Mouse (Mus musculus) liver, embryonic 12.5 days (tissue): Measurements from ENCODE around the gene Fam228b. TPM values are rescaled to one million over a fixed set of nuclear protein-coding genes. Genes with fewer than 3 reads are reported as not detected.

Source experiments
- ATAC-seq: fragments of 200-750 bp; cut with Nextera tagmentation; 2 replicates; pipeline ENCODE4 v1.8.0; 2017; ENCODE audit warnings: moderate number of reproducible peaks, mild to moderate bottlenecking, moderate library complexity
- H3K27ac ChIP-seq: fragments of 300-500 bp; sonication (generic); 2 replicates; pipeline ENCODE4 v1.5.1; 2016; ENCODE audit warnings: mild to moderate bottlenecking
- H3K27me3 ChIP-seq: fragments of 300-500 bp; sonication (generic); replicated peaks from 2 replicates; pipeline ENCODE4 v1.6.1; 2016; ENCODE audit warnings: mild to moderate bottlenecking, moderate library complexity
- H3K36me3 ChIP-seq: fragments of 300-500 bp; sonication (generic); 2 replicates; pipeline ENCODE4 v1.6.1; 2016; ENCODE audit warnings: mild to moderate bottlenecking, moderate library complexity
- H3K4me1 ChIP-seq: fragments of 300-500 bp; sonication (generic); 2 replicates; pipeline ENCODE4 v1.6.1; 2016
- H3K4me2 ChIP-seq: fragments of 300-500 bp; sonication (generic); 2 replicates; pipeline ENCODE4 v1.6.1; 2016; ENCODE audit warnings: mild to moderate bottlenecking, moderate library complexity
- H3K4me3 ChIP-seq: fragments of 300-500 bp; sonication (generic); 2 replicates; pipeline ENCODE4 v1.5.1; 2016; ENCODE audit warnings: mild to moderate bottlenecking, moderate library complexity
- H3K9ac ChIP-seq: fragments of 300-500 bp; sonication (generic); 2 replicates; pipeline ENCODE4 v1.6.1; 2016; ENCODE audit warnings: mild to moderate bottlenecking, moderate library complexity
- H3K9me3 ChIP-seq: fragments of 300-500 bp; sonication (generic); replicated peaks from 2 replicates; pipeline ENCODE4 v1.6.1; 2016; ENCODE audit warnings: mild to moderate bottlenecking, moderate library complexity
- WGBS: fragments of 180-500 bp; shearing (Covaris S2); methylation state at CpG from one replicate; pipeline ENCODE4 v1.1.7; 2016; ENCODE audit not compliant: insufficient replicate concordance; 5-methylcytosine and 5-hydroxymethylcytosine counted together
- polyA plus RNA-seq: library from polyadenylated mRNA; unstranded; fragments of >200 nt; fragmentation: Nextera tagmentation; extraction: Ambion mirVana; gene quantifications from 2 replicates; pipeline ENCODE4 v1.2.1, GENCODE M21; 2016

Gene Fam228b
- polyA plus RNA-seq, 1 experiment from 2014 or later = 0.93 TPM

DNA sequence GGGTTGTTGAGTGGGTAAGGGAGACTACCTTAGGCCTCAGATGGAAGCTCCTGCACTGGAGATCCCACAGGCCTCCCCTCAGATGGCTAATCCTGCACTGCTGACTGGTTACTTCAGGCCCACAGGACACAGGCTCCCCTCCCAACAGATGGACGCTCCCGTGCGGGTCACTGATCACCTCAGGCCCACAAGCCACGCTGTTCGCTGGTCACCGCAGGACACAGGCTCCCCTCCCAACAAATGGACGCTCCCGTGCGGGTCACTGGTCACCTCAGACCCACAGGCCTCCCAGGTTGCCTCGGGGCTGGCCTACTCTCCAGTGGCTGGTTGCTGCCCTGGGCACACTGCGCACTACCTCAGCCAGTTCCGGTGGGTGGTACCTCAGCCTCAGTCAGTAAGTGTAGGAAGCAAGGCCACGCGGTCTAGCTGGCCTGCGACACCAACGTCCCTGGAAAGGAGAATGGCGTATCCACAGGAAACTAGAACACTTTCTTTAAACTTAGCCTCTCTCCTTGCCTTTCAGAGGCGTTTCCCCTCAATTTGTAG is 31.0 kb downstream of the Fam228b start, which contains the start of gene Fam228a:
Gene Fam228a (minus strand): TSS at position 400 of the 546 bp plus-strand sequence.
- H3K4me2 ChIP-seq = no peak within 1 kb of the TSS
- H3K27me3 ChIP-seq = peaks cover 11% of the 10 kb centered on the region; the same call in 1 of the 2 replicates
- H3K9ac ChIP-seq = no peak within 1 kb of the TSS
- no peaks in the 10 kb centered on the region for H3K4me1 ChIP-seq
- 87% methylated on average over 18 of the region's 18 CpGs for WGBS
- H3K27ac ChIP-seq = no peak within 1 kb of the TSS
- no peaks in the 10 kb centered on the region for H3K9me3 ChIP-seq
- peak; percentile 15; the same call in 1 of the 2 replicates for ATAC-seq
- no peaks in the 10 kb centered on the region for H3K36me3 ChIP-seq
- no peak within 1 kb of the TSS for H3K4me3 ChIP-seq

DNA sequence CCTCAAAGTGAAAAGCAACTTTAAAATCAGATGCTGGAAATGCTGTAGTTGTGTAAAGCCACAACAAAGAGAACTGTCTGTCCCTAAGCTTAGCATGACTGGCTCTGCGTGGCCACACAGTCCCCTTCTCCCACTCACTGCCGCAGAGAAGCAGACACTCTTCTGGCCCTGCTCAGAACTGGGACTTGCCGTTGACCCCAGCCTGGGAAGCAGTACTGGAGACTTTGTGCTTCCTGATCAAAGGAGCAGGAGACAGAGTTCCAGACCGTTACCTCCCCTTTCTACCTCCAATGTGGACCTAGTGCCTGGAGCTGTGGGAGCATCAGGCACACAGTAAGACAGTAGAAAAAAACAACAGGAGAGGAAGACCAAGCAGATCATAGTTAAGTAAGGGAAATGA is 36.7 kb downstream of the Fam228b start:
- Histone ChIP-seq H3K36me3 (no peaks in the 10 kb centered on the region), H3K4me1 (no peaks in the 10 kb centered on the region), H3K27ac (no peak overlapping the region), H3K4me3 (no peak overlapping the region), H3K4me2 (no peak overlapping the region), H3K9ac (no peak overlapping the region), H3K27me3 (peaks cover 11% of the 10 kb centered on the region; the same call in 1 of the 2 replicates), H3K9me3 (no peaks in the 10 kb centered on the region)
- 65% methylated on average over 4 of the region's 4 CpGs for WGBS
- no peak for ATAC-seq

DNA sequence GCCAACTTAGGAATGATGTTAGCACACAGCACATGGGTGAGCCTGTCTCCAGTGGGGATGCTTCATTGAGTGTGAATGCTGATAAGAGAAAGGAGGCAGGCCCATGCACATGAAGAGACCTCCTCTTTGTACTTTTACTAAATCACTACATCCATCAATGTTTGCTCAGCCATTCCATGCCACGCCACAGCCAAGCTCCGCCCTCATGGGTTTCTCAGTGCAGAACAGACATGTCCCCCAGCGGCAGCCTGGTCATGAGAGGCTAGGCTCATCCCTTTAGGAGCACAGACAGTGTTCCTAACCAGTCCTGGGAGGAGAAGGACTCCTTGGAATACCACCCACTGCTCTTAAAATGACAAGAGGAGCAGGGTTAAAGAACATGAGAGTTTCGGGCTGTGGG is 37.4 kb downstream of the Fam228b start:
- H3K9me3 ChIP-seq = no peaks in the 10 kb centered on the region
- no peak for ATAC-seq
- WGBS = 72% methylated on average over 4 of the region's 4 CpGs

DNA sequence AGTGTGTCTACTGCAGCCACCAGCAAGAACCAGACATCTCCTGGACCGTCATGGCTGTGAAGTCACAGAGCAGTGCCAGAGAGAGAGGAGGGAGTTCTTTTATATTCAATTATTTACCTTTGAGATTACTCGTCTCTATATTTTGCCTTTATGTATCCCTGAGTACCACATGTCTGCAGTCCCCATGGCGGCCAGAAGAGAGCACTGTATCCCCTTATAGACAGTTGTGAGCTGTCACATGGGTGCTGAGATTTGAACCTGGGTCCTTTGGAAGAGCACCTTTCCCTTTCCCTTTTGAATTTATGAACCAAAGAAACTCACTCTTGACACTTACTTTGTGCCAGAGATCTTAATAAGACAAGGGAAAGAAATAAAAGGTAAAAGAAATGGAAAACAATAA is 39.9 kb downstream of the Fam228b start:
- H3K36me3 ChIP-seq = no peaks in the 10 kb centered on the region
- WGBS = 77% methylated on average over 3 of the region's 3 CpGs
- ATAC-seq = no peak
- H3K27me3 ChIP-seq = 0 out of 2 replicates have a peak, but pooled peaks cover 6% of the 10 kb centered on the region
- H3K4me1 ChIP-seq = no peaks in the 10 kb centered on the region
- H3K9me3 ChIP-seq = no peaks in the 10 kb centered on the region
- no peak overlapping the region for H3K27ac ChIP-seq
- H3K9ac ChIP-seq = no peak overlapping the region
- no peak overlapping the region for H3K4me2 ChIP-seq
- no peak overlapping the region for H3K4me3 ChIP-seq

More for the DNA sequence above, 37.4 kb downstream of the Fam228b start:
- Histone ChIP-seq H3K36me3 (no peaks in the 10 kb centered on the region), H3K4me2 (no peak overlapping the region), H3K4me1 (no peaks in the 10 kb centered on the region), H3K9ac (no peak overlapping the region), H3K27ac (no peak overlapping the region), H3K4me3 (no peak overlapping the region), H3K27me3 (peaks cover 11% of the 10 kb centered on the region; the same call in 1 of the 2 replicates)

DNA sequence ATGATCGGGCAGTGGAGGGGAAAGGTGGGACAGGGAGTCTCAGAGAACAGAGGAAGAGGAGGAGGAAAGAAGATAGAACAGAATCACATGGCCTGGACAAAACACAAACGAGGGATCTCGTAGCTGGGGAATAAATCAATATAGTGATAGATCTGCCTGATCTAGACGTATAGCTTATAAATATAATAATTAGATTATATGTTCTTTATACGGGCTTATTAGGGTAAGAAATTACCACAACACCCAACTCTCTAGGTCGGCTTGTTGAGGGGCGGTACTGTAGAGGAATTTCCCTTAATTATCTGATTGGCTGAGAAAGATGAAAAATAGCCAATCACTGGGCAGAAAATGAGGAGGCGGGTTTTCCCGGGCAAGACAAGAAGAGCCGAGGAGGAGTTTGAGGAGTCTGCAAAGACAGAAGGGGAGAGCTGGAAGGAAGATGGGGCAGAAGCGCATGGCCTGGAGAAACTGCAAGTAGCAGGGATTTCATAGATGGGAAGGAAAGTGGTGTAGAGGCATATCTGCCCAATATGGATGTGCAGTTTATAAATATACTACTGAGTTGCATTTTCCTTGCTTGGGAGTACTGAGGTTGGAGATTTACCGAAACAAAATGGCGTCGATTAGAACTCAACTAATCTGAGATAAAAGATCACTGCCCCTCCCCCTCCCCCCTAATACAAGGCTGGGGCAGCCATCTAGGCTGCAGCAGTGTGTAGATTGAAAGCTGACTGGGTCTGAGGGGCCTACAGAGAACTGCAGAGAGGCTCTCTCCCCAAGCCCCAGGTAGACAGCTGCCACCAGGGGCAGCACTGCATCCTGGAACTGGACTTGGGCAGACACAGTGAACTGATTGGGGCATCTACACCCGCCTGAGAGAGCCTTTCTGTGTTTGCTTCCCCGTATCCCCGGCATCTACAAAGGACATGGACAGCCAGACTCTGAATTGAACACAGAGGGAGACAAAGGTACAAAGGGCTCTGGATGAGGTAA is 49.0 kb downstream of the Fam228b start:
- 43% methylated on average over 17 of the region's 17 CpGs for WGBS
- H3K9ac ChIP-seq = peak overlapping the region; percentile 45
- peak; percentile 74 for ATAC-seq
- H3K4me1 ChIP-seq = peaks cover 56% of the 10 kb centered on the region
- peak overlapping the region; percentile 46 for H3K4me3 ChIP-seq
- no peaks in the 10 kb centered on the region for H3K36me3 ChIP-seq
- H3K27ac ChIP-seq = peak overlapping the region; percentile 76
- H3K9me3 ChIP-seq = no peaks in the 10 kb centered on the region
- 0 out of 2 replicates have a peak, but pooled peaks cover 3% of the 10 kb centered on the region for H3K27me3 ChIP-seq
- H3K4me2 ChIP-seq = peak overlapping the region; percentile 66

DNA sequence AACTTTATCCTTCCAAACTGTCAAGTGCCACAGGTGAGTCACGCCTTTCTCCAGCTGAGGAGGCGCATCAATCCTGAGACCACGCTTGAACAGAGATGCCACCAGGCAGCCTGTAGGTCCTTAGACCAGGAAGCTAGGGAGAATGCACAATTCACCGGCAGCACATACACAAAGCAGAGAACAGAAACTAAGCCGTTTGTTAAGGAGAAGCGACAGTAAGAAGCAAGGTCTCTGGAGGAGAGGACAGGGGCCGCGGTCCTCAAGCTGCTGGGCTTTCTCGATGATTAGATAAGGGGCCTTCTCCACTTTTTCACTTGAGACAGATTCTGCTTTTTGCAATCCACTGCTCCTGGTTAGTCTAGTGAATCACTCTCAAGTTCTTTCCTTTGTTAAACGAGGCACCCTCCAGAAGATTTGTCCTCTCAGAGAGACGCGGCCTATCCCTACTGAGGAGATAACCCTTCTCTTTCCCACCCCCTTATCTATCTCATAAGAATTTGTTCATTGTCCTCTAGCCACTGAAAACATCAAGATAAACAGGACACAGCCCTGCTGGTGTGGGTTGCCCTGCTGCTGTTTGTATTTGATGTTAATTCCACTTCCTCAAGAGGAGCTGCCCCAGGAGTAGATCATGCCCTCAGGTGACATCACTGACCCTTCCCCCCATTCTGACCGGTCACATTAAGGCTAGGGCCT is 49.9 kb downstream of the Fam228b start:
- peaks cover 65% of the 10 kb centered on the region for H3K4me1 ChIP-seq
- peak overlapping the region; percentile 76 for H3K27ac ChIP-seq
- H3K9ac ChIP-seq = peak overlapping the region; percentile 45
- peak; percentile 10 for ATAC-seq
- H3K27me3 ChIP-seq = 0 out of 2 replicates have a peak, but pooled peaks cover 3% of the 10 kb centered on the region
- 23% methylated on average over 13 of the region's 13 CpGs for WGBS
- no peaks in the 10 kb centered on the region for H3K9me3 ChIP-seq
- no peaks in the 10 kb centered on the region for H3K36me3 ChIP-seq
- H3K4me2 ChIP-seq = peak overlapping the region; percentile 66
- H3K4me3 ChIP-seq = peak overlapping the region; percentile 46

DNA sequence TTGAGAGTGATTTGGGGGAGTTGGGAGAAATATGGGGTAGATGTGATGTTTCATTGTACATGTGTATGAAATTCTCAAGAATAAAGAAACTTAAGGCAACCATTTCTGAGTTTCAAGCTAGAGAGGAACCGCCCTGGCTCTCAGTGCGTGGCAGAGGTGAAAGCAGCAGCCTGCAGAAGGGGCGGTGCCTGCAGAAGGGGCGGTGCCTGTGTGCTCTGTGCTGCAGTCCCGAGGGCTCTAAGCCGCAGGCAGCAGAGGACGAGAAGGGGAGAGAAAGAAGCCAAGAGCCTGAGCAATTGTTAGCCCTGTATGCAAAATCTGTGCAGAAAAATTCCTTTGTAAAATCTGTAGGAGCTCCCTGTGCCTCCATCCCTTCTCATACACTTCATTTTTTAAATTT is 51.6 kb downstream of the Fam228b start:
- ATAC-seq = peak; percentile 90
- Histone ChIP-seq H3K4me3 (no peak overlapping the region), H3K9me3 (no peaks in the 10 kb centered on the region), H3K4me2 (peak overlapping the region; percentile 43), H3K27me3 (0 out of 2 replicates have a peak, but pooled peaks cover 3% of the 10 kb centered on the region), H3K36me3 (peaks cover 10% of the 10 kb centered on the region), H3K27ac (peak overlapping the region; percentile 70), H3K4me1 (peaks cover 65% of the 10 kb centered on the region), H3K9ac (peak overlapping the region; percentile 55; the same call in 1 of the 2 replicates)
- WGBS = 5% methylated on average over 7 of the region's 7 CpGs

DNA sequence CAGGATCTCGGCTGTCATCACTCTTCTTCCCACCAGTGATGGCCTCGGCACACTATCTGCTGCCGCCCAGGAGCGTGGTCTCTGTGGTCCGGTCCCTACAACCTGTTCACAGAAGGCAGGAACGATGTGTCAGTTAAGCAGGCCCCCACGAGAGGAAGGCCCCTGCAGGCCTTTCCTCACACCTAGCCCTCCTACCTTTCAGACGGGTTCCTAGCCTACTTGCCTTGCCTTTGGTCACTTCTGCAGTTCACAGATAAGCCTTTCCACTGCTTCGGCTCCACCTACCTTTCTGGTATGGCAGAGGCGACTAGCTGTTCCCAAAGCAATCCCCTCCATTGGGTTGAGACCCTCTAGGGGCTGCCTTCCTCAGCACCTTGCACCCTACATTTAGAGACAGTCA is 53.5 kb downstream of the Fam228b start:
- H3K9ac ChIP-seq = no peak overlapping the region
- no peak overlapping the region for H3K4me3 ChIP-seq
- peak overlapping the region; percentile 36 for H3K4me2 ChIP-seq
- H3K9me3 ChIP-seq = no peaks in the 10 kb centered on the region
- peaks cover 25% of the 10 kb centered on the region for H3K36me3 ChIP-seq
- H3K27me3 ChIP-seq = 0 out of 2 replicates have a peak, but pooled peaks cover 3% of the 10 kb centered on the region
- peaks cover 65% of the 10 kb centered on the region for H3K4me1 ChIP-seq
- 25% methylated on average over 10 of the region's 10 CpGs for WGBS
- peak overlapping the region; percentile 70 for H3K27ac ChIP-seq
- peak; percentile 67 for ATAC-seq

DNA sequence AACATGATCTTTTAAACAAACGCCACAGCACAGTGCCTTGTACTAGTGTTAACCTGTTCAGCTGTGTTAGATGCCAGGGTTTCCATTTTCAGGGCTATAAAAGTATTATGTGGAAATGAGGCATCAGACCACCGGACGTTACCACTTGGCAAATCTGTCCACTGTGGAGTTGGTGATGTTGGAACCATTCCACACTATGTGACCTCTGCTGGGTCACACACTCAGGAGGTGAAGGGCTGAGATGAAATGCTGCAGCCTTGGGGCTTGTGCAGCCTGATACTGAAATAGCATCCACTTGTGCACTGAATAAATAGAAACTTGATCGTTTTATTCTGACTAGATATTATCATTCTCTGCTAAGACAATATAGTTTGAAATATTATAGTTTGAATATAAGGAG is 55.7 kb downstream of the Fam228b start:
- Histone ChIP-seq H3K4me2 (no peak overlapping the region), H3K27me3 (0 out of 2 replicates have a peak, but pooled peaks cover 3% of the 10 kb centered on the region), H3K27ac (no peak overlapping the region), H3K36me3 (peaks cover 48% of the 10 kb centered on the region), H3K4me3 (no peak overlapping the region), H3K4me1 (peaks cover 42% of the 10 kb centered on the region), H3K9me3 (no peaks in the 10 kb centered on the region), H3K9ac (no peak overlapping the region)
- whole genome bisulfite sequencing = 81% methylated on average over 4 of the region's 4 CpGs
- no peak for ATAC-seq

DNA sequence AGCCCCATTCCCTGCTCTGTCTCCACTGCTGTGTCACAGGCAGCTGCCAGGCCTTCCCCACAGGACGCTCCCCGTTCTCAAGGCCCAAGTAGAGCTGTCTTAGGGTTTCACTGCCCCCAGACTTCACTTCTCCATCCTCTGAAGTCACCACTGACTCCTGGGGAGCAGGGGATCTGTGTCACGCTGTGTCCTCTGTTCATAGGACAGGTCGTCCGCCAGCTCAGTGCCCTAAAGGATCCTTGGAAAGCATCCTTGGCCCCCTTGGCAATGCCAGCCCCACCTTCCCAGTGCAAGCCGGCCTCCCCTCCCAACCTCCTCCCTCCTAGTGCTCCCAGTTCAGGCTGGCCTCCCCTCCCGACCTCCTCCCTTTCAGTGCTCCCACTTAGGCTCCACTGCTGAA is 59.1 kb downstream of the Fam228b start:
- Histone ChIP-seq H3K36me3 (peaks cover 73% of the 10 kb centered on the region), H3K27me3 (no peaks in the 10 kb centered on the region), H3K9me3 (no peaks in the 10 kb centered on the region), H3K4me3 (no peak overlapping the region), H3K27ac (no peak overlapping the region), H3K4me2 (no peak overlapping the region), H3K4me1 (peaks cover 8% of the 10 kb centered on the region), H3K9ac (no peak overlapping the region)
- ATAC-seq = no peak
- WGBS = 83% methylated on average over 7 of the region's 7 CpGs

DNA sequence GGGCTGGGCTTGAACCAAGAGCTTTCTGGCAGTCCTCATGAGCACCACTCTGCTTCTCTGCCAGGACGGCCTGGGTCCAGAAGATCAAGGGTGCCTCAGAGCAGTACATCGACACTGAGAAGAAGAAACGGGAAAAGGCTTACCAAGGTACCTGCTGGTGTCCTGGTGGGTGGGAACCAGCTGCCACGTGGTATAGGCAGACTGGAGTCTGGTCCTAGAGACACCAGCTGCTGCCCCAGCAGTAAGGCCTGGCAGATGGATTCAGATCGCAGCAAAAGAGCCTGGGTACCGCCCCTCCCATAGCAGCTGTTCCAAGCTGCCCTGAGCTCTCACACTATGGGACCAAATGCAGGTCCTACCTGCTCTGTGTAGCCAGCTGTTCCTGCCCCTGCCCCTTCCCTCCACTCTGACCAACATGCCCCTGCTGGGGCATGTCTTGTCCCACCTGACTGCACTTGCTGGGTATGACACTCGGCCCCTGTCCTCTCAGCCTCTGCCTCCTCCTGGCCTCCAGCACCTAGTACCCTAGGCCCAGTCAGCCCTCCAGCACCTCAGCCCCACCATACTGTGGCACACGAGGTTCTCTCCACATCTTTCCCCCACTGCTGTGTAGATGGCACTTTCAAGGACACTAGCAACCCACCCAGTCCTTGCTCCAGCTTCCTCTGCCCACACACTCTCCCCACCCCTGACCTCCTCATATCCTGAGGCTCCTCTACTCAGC is 60.0 kb downstream of the Fam228b start:
- Histone ChIP-seq H3K36me3 (peaks cover 73% of the 10 kb centered on the region), H3K4me1 (no peaks in the 10 kb centered on the region), H3K9ac (no peak overlapping the region), H3K27me3 (no peaks in the 10 kb centered on the region), H3K4me2 (no peak overlapping the region), H3K9me3 (no peaks in the 10 kb centered on the region), H3K4me3 (no peak overlapping the region), H3K27ac (no peak overlapping the region)
- WGBS = 77% methylated on average over 8 of the region's 8 CpGs
- 0 out of 2 replicates have a peak, but pooled peaks have one; percentile 27 for ATAC-seq
